Mouse (Mus musculus) kidney, adult 11 months (tissue): ENCODE data around the gene Gdpd4.

Source experiments
- DNase-seq: peaks from one replicate; pipeline ENCODE4 v3.0.0; 2022

Gene Gdpd4

DNA sequence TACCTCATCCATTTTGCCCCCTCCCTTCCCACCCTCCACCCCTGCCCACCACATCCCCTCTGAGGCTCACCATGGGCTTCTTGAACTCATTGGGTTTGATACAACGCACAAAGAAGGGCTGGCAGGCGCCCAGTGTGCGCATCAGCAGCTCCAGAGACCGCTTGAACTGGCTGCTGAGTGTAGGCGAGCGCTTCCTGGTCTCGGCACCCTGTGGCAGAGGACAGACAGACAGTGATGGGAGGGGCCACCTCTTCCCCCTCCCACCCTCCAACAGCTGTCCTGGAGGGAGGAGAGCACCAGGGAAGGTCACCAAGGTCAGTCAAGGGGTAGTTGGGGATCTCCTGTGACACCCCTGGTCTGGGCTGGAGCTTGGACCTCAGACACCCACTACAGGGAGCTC lies 165.6 kb downstream of the Gdpd4 start:
- DNase-seq, result no peak

DNA sequence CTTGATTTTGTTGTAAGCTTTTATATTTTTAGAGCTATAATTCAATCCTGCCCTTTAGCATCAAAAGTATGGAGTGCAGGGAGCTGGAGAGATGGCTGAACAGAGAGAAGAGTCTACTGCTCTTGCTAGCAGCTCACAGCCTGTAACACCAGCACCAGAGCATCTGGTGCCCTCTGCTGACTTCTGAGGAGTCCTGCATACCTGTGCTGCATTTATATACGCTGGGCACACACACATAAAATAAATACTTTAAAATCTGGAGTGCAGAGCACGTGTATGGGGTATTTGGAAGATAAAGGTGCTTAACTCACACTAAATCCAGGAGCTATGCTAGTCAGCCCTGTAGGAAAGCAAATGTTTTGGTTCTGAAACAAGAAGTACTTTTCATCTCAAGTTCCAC lies 166.6 kb downstream of the Gdpd4 start:
- DNase-seq, result no peak

DNA sequence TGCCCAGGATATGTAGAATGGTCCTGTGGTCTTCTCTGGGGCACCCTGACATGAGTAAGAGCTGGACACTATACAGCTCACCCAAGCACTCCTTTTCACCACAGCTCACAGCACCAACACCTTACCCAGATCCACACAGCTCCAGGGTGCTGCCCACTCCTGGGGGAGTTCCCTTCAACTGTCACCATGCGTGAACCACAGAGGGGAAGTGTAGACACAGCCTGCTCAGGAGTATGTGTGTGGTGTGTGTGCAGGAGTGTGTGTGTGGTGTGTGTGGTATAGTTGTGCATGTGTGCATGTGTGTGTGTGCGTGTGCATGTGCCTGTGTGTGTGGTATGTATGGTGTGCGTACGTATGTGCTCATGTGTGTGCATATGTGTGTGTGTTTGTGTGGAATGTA lies 176.1 kb downstream of the Gdpd4 start:
- no peak for DNase-seq

DNA sequence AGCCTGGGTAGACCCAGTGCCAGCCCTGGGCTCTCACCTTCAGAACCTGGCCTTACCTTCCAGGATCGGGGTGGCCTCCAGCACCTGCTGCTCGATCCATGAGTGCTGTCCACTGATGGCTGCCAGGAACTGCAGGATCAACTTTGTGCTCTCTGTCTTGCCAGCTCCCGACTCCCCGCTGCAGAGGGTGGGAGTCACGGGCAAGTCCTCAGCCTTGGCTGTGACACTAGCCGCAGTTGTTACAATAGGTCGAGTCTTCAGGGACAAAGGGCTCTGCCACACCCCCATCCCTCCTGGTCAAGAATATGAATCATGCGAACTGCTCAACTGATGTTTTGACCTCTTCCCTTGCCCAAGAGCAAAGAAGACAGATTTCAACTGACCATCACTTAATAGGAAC lies 177.8 kb downstream of the Gdpd4 start:
- no peak for DNase-seq
